Mouse (Mus musculus) B cell, adult 62 days (primary cell): Measurements from ENCODE around the gene Gm10378. TPM values are rescaled to one million over a fixed set of nuclear protein-coding genes. Genes with fewer than 3 reads are reported as not detected.

ENCODE experiments used
- total RNA-seq: library from RNA; stranded (reverse); gene quantifications from 4 replicates; pipeline ENCODE4 v1.2.4, GENCODE M21; 2023

Gm10378 gene
- not detected in 4 replicates for total RNA-seq

DNA sequence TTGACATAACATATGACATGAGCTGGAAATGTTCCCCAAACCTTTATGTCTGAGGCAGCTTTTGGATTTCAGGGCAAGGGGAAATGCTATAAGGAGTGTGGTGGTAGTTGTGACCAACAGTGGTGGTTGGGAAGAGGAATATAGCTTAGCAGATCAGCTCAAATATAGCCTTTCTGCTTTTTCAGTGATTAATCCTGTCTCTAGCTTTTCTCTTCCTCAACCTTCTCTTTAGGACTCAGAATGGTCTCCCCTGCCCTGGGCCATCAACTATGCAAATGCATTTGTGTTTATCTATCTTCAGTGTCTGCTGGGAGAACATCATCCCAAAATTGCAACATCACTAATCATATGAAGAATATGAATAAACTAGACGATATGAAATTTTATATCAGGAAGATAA lies at the start of gene Gm10378:
TSS of gene Gm10378 (plus strand) at position 301 of the 400 bp plus-strand sequence.

DNA sequence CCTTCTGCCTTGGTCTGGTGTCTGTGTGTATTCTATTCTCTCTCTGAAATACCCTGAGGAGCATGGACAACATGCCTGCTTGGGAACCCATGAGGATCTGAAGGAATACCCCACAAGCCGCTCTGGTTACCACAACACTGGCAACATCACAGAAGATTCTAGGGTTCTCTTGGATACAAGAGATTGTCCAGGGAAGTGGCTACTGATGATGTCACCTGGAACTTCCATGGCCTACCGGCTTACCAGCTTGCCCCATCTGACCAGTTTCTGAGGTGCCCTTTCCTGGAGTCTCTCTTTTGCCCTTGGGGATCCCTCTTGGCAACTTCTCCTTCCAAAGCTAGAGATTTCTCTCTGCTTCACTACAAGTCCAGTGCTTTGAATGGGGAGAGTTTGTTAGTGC lies 13.9 kb upstream of the Gm10378 start, which contains the start of gene Gm3633:
TSS of gene Gm3633 (minus strand) at position 101 of the 400 bp plus-strand sequence.

Other genes with a start within 250 kb of the Gm10378 start
- not detected in 4 replicates for gene Gm8005, start 216.3 kb upstream of the Gm10378 start, total RNA-seq
- not detected in 4 replicates for gene Gm8011, start 192.1 kb upstream of the Gm10378 start, total RNA-seq
- not detected in 4 replicates for gene Gm8020, start 153.6 kb upstream of the Gm10378 start, total RNA-seq
- not detected in 4 replicates for gene Gm8024, start 131.7 kb upstream of the Gm10378 start, total RNA-seq
- gene Gm17124, start 56.1 kb upstream of the Gm10378 start, total RNA-seq, result not detected in 4 replicates
- not detected in 4 replicates for gene Gm3633, start 14.0 kb upstream of the Gm10378 start, total RNA-seq
- not detected in 4 replicates for gene Gm3015, start 112.9 kb downstream of the Gm10378 start, total RNA-seq
- not detected in 4 replicates for gene Gm10377, start 142.0 kb downstream of the Gm10378 start, total RNA-seq
- not detected in 4 replicates for gene Gm21977, start 197.5 kb downstream of the Gm10378 start, total RNA-seq